Mouse (Mus musculus) midbrain, postnatal 0 days (tissue): ENCODE measurements around the gene Khdc1a. TPM values are rescaled to one million over a fixed set of nuclear protein-coding genes. Genes with fewer than 3 reads are reported as not detected.
"Not testable (repeated sequence)": the region's sequence is repeated elsewhere in the genome, so short reads cannot be mapped to it uniquely, and the experiment has no call there.

Experiments used
- ATAC-seq: fragments of 200-750 bp; cut with Nextera tagmentation; 2 replicates; pipeline ENCODE4 v1.8.0; 2017; ENCODE audit warnings: moderate number of reproducible peaks, mild to moderate bottlenecking, moderate TSS enrichment, moderate library complexity; ENCODE audit not compliant: low FRiP score
- DNase-seq: peaks from one replicate; pipeline ENCODE4 v3.0.0-alpha.2; 2015; ENCODE audit warnings: low spot score
- H3K27ac ChIP-seq: fragments of 300-500 bp; sonication (generic); 2 replicates; pipeline ENCODE4 v1.5.1; 2014; ENCODE audit warnings: low read depth, mild to moderate bottlenecking, low read length, mixed read lengths
- H3K27me3 ChIP-seq: fragments of 300-500 bp; sonication (generic); 2 replicates; pipeline ENCODE4 v1.6.1; 2014; ENCODE audit warnings: low read length, control low read depth, mixed read lengths; ENCODE audit not compliant: insufficient read depth
- H3K36me3 ChIP-seq: fragments of 300-500 bp; sonication (generic); 2 replicates; pipeline ENCODE4 v1.6.1; 2014; ENCODE audit warnings: low read length, control low read depth, mixed read lengths; ENCODE audit not compliant: insufficient read depth
- H3K4me1 ChIP-seq: fragments of 300-500 bp; sonication (generic); 2 replicates; pipeline ENCODE4 v1.6.1; 2014; ENCODE audit warnings: mild to moderate bottlenecking, control low read depth, antibody characterized with exemption, low read length, mixed read lengths; ENCODE audit not compliant: insufficient read depth
- H3K4me2 ChIP-seq: fragments of 300-500 bp; sonication (generic); 2 replicates; pipeline ENCODE4 v1.6.1; 2014; ENCODE audit warnings: low read depth, mild to moderate bottlenecking, low read length, mixed read lengths; ENCODE audit not compliant: poor library complexity, severe bottlenecking
- H3K4me3 ChIP-seq: fragments of 300-500 bp; sonication (generic); 2 replicates; pipeline ENCODE4 v1.5.1; 2014; ENCODE audit warnings: low read depth, mild to moderate bottlenecking, low read length, moderate library complexity
- H3K9ac ChIP-seq: fragments of 300-500 bp; sonication (generic); replicated peaks from 2 replicates; pipeline ENCODE4 v1.6.1; 2014; ENCODE audit warnings: mild to moderate bottlenecking, low read length, moderate library complexity, mixed read lengths; ENCODE audit not compliant: poor library complexity, severe bottlenecking
- H3K9me3 ChIP-seq: fragments of 300-500 bp; sonication (generic); 2 replicates; pipeline ENCODE4 v1.6.1; 2016; ENCODE audit warnings: low read length, control low read depth
- CTCF ChIP-seq: IDR thresholded peaks from 2 replicates; pipeline ENCODE4 v1.5.1; 2016; ENCODE audit warnings: antibody characterized with exemption, mild to moderate bottlenecking
- WGBS: fragments of 180-500 bp; shearing (Covaris S2); extraction: QIAGEN DNeasy Blood & Tissue Kit; methylation state at CpG from one replicate; pipeline ENCODE4 v1.1.7; 2014; 5-methylcytosine and 5-hydroxymethylcytosine counted together
- polyA plus RNA-seq: library from polyadenylated mRNA; unstranded; fragments of >200 nt; fragmentation: Nextera tagmentation; extraction: Ambion mirVana; gene quantifications from 2 replicates; pipeline ENCODE4 v1.2.1, GENCODE M21; 2015
- total RNA-seq: library from RNA; depleted of rRNA; stranded (reverse); fragments of >200 nt; gene quantifications from 2 replicates; pipeline ENCODE4 v1.2.3, GENCODE M21; 2014

Gene Khdc1a
- total and polyA plus RNA-seq, 2 experiments from 2014 or later, result not detected

DNA sequence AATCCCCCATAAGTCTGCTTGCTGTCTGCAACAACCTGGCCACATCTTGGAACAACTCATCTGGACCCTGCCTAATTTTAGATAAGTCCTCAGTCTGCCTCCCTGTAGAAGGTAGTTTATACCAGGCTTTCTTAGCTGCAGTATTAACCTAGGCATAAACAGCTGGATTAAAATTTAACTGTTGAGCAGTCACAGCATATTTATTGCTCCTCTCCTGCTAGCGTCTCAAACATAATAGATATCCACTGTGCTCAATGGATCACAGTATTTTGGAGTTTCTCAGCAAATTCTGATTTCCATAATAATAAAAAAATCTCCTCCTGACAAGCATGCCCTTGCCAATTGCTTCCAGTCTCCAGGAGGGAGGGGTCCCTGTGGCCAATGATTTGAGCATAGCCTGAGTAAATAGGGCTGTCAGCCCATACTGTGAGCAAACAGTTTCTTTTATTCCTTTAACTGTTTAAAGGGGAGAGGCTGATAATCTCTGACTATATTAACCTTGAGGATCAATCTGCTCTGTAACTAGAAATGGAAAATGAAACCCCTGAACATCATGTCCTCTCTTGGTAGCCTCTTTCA is 25.4 kb upstream of the Khdc1a start:
- no peak overlapping the region for H3K27ac ChIP-seq
- H3K9me3 ChIP-seq, result no peaks in the 10 kb centered on the region
- H3K9ac ChIP-seq, result no peak overlapping the region
- no peaks in the 10 kb centered on the region for H3K36me3 ChIP-seq
- DNase-seq (peak; percentile 15), ATAC-seq (peak; percentile 66; the same call in 1 of the 2 replicates)
- TF ChIP-seq CTCF, result no peak
- H3K4me3 ChIP-seq, result no peak overlapping the region
- no peak overlapping the region for H3K4me2 ChIP-seq
- WGBS, result 18% methylated on average over 1 of the region's 1 CpGs
- no peaks in the 10 kb centered on the region for H3K4me1 ChIP-seq
- no peaks in the 10 kb centered on the region for H3K27me3 ChIP-seq

DNA sequence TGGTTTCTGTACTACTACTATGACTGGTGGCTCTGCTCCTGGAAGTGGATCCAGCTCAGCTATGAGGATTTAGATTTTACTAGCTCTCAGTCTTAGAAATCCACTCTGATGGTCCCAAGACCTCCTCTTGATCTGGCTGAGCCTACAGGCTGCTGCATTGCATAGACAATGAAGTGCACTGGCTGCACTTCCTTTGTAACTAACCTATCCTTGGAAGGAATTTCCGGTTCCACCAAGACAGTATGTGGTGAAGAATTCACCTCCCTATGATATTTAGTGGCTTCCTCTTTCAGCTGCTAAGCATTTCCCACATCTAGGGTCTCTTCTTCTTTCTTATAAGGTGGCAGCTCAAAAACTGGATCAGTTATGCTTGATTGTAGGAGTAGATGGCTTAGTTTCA is 24.8 kb upstream of the Khdc1a start:
- TF ChIP-seq CTCF, result no peak
- Histone ChIP-seq H3K9me3 (no peaks in the 10 kb centered on the region), H3K27ac (no peak overlapping the region), H3K4me3 (no peak overlapping the region), H3K4me2 (no peak overlapping the region), H3K9ac (no peak overlapping the region), H3K36me3 (no peaks in the 10 kb centered on the region), H3K27me3 (no peaks in the 10 kb centered on the region), H3K4me1 (no peaks in the 10 kb centered on the region)
- ATAC-seq (no peak), DNase-seq (no peak)
- WGBS, result 69% methylated on average over 1 of the region's 1 CpGs

DNA sequence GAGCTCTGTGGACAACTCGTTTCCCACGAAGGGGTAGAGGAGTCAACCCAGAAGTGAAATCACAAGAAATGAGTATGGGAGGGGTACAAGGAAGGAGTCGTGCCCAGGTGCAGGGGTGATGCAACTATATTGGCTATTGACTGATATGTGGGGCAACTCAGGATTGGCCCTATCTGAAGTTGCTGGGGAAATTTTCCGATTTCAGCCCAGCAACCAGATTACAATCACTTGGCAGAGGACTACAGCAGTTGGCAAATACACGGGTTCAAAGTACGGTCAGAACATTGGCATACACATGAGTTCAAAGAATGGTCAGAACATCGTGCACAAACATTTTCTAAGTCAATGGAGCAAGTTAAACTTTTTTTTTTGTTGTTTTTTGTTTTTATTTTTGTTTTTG is 22.7 kb upstream of the Khdc1a start:
- Histone ChIP-seq H3K9me3 (no peaks in the 10 kb centered on the region), H3K9ac (no peak overlapping the region), H3K4me1 (no peaks in the 10 kb centered on the region), H3K4me2 (no peak overlapping the region), H3K27me3 (no peaks in the 10 kb centered on the region), H3K4me3 (no peak overlapping the region), H3K36me3 (no peaks in the 10 kb centered on the region), H3K27ac (no peak overlapping the region)
- WGBS, result 92% methylated on average over 7 of the region's 7 CpGs
- DNase-seq (no peak), ATAC-seq (no peak)
- TF ChIP-seq CTCF, result no peak

DNA sequence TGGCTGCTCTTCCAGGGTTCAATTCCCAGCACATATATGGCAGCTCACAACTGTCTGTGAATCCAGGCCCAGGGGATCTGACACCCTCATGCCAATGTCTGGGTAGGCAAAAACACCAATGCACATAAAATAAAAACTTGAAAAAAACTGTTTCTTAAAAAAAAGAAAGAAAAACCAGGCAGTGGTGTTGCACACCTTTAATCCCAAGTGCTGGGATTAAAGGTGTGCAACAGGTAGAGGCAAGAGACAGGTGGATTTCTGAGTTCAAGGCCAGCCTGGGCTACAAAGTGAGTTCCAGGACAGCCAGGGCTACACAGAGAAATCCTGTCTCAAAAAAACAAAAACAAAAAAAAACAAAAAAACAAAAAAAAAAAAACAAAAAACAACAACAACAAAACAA is 18.3 kb upstream of the Khdc1a start:
- not testable (repeated sequence) for H3K9me3 ChIP-seq, H3K27ac ChIP-seq, DNase-seq, H3K27me3 ChIP-seq, H3K4me3 ChIP-seq, H3K4me1 ChIP-seq, H3K9ac ChIP-seq, H3K36me3 ChIP-seq, ATAC-seq, H3K4me2 ChIP-seq

DNA sequence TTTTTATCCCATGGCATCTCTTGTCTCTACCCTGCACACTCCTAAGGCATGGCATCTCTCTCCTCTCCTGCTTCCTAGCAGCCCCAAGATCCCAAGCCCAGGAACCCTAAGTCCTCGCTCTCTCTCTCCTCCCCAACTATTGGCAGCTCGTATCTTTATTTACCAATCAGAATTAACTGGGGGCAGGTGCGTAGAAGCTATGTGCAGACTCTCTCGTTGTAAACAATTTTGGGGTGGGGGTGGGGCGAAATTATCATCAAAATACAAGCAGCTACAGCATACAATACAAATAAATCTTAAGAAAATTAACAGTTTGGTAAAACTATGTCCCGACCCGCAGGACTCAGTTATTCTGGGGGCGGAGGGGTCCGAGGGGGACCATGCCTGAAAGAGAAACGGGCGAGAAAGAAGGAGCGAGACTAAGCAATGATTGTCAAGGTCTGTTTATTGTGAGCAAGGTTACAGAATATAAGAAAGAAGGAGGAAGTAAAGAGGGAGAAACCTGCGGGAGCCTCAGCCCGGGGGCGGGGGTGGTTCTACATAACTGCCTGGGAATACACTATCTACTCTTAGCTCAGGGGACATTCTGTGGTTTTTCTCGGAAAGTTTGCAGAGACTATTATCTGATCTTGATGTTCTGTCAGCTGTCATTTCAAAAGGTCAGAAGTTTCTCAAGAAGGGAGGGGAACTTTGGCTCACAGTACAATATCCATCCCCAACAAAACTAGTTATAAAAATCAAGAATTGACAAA is 16.0 kb upstream of the Khdc1a start:
- no peak for DNase-seq
- no peak overlapping the region for H3K4me3 ChIP-seq
- no peaks in the 10 kb centered on the region for H3K9me3 ChIP-seq
- no peak overlapping the region for H3K27ac ChIP-seq
- TF ChIP-seq CTCF, result no peak
- WGBS, result 86% methylated on average over 16 of the region's 16 CpGs
- H3K4me2 ChIP-seq, result no peak overlapping the region
- no peak overlapping the region for H3K9ac ChIP-seq
- no peaks in the 10 kb centered on the region for H3K27me3 ChIP-seq
- H3K4me1 ChIP-seq, result no peaks in the 10 kb centered on the region
- no peaks in the 10 kb centered on the region for H3K36me3 ChIP-seq
- ATAC-seq, result no peak

DNA sequence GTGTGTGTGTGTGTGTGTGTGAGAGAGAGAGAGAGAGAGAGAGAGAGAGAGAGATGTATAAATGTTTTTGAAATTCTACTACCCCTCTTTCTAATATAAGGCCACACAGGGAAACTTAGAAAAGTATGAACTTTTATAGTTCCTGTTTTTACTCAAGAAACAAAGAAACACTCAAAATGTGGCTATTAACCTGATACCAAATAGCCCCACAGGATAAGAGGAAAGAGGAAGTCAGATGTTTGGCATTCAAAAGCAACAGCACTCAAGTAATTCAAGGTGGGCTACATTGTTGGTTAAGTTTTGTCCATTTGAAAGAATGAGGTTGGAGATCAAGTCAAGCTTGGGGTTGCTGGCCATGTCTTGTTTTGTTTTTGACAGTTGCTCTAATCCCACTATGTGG is 13.6 kb upstream of the Khdc1a start:
- Histone ChIP-seq H3K4me3 (no peak overlapping the region), H3K9ac (no peak overlapping the region), H3K36me3 (no peaks in the 10 kb centered on the region), H3K4me1 (no peaks in the 10 kb centered on the region), H3K27ac (no peak overlapping the region), H3K27me3 (no peaks in the 10 kb centered on the region), H3K9me3 (no peaks in the 10 kb centered on the region), H3K4me2 (no peak overlapping the region)
- ATAC-seq, result no peak
- DNase-seq, result no peak
- no peak for TF ChIP-seq CTCF
